Mouse (Mus musculus): ENCODE measurements around the gene Elk3.

DNA sequence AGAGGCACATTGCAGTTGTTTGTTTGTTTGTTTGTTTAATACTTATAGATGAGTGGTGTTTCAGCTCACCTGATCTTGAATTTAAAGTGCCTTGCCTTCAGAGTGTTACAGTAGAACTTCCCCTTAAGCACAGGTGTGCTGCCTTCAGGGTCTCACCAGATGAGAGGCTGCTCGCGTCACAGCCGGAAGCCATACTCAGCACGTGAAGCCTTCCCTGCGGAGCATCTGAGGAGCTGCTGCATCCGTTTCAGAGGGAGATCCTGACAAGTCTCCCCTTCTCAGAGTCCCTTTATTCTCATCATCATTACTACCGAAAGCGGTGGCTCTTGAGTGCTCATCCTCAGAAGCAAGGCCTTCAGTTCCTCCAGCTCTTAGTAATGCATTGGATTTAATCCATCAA is 62.5 kb downstream of the Elk3 start:
- no peak for TF ChIP-seq GATA1 (IDR thresholded peaks at IDR 0.05; ENCODE audit: low read length)
- TF ChIP-seq TAL1 (IDR thresholded peaks at IDR 0.05; ENCODE audit: low read length) = no peak

Measured in erythroblast, embryonic 14.5 days (primary cell).